Mouse (Mus musculus) bone marrow, adult 2 months (tissue): ENCODE results near the gene Ndufa11.

Experiments used
- CTCF ChIP-seq: fragments of 200-500 bp; IDR thresholded peaks from 2 replicates; pipeline ENCODE4 v1.5.1; 2011; ENCODE audit warnings: low read length, control low read depth; ENCODE audit not compliant: control insufficient read depth, insufficient read depth
- POLR2A ChIP-seq: fragments of 200-500 bp; IDR thresholded peaks from 2 replicates; pipeline ENCODE4 v1.6.1; 2011; ENCODE audit warnings: low read depth, mild to moderate bottlenecking, control low read depth, low read length, borderline replicate concordance; ENCODE audit not compliant: control insufficient read depth

DNA sequence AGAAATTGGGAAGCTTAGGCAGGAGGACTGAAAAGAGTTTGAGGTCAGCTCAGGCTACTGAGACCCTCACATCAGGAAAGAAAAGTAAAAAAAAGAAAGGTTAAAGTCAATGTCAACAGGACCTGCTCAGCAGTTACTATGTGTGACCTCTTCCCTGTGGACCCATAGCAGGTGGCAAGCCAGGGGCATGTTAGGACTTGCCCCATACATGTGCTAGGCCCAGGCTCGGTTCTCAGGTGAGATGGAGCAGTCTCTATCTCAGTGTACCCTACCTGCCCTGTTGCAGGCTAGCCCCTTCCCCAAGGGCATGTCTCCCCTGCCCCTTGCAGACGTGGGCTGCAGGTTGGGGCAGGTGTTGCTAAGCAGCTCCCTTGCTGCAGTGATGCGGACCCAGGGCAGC lies 7.9 kb upstream of the Ndufa11 start:
- TF ChIP-seq POLR2A (no peak), CTCF (no peak)
